Mouse (Mus musculus): ENCODE measurements around the gene Heyl. TPM values are rescaled to one million over a fixed set of nuclear protein-coding genes. Genes with fewer than 3 reads are reported as not detected.

Gene Heyl
- polyA plus RNA-seq, 1 experiment: 0.92 TPM

Other genes starting within 250 kb of the Heyl start
- gene Mycl, start 237.9 kb upstream of the Heyl start, polyA plus RNA-seq (2012; rRNA removed): 9.8 and 11.2 TPM in 2 replicates
- 3.0 and 3.7 TPM in 2 replicates for gene Trit1, start 217.0 kb upstream of the Heyl start, polyA plus RNA-seq (2012; rRNA removed)
- 4.0 and 6.9 TPM in 2 replicates for gene Bmp8b, start 128.4 kb upstream of the Heyl start, polyA plus RNA-seq (2012; rRNA removed)
- gene Oxct2b, start 117.3 kb upstream of the Heyl start, polyA plus RNA-seq (2012; rRNA removed): 0.15 and 0.66 TPM in 2 replicates
- gene Ppie, start 93.6 kb upstream of the Heyl start, polyA plus RNA-seq (2012; rRNA removed): 18.1 and 19.1 TPM in 2 replicates
- gene Hpcal4, start 50.3 kb upstream of the Heyl start, polyA plus RNA-seq (2012; rRNA removed): 0.68 and 0.91 TPM in 2 replicates
- gene Nt5c1a, start 32.1 kb upstream of the Heyl start, polyA plus RNA-seq (2012; rRNA removed): 0.09 and 0.26 TPM in 2 replicates
- gene Pabpc4, start 28.8 kb downstream of the Heyl start, polyA plus RNA-seq (2012; rRNA removed): 77.2 and 82.4 TPM in 2 replicates
- 0.21 and 0.75 TPM in 2 replicates for gene Oxct2a, start 90.1 kb downstream of the Heyl start, polyA plus RNA-seq (2012; rRNA removed)
- gene Bmp8a, start 109.7 kb downstream of the Heyl start, polyA plus RNA-seq (2012; rRNA removed): 4.2 and 12.7 TPM in 2 replicates